Mouse (Mus musculus): ENCODE data around the gene Mlxipl.

- TF ChIP-seq GATA1 (IDR thresholded peaks at IDR 0.05; ENCODE audit: borderline replicate concordance, low read length): no peak
- no peak for TF ChIP-seq FLI1 (IDR thresholded peaks at IDR 0.05; ENCODE audit: low read length)
These were observed 44.2 kb downstream of the Mlxipl start for GRCm38 (mm10) chr5:135133736-135134405.

All from megakaryocyte, embryonic 14.5 days (primary cell).